Mouse (Mus musculus): ENCODE results near the gene Prkrip1. TPM values are rescaled to one million over a fixed set of nuclear protein-coding genes. Genes with fewer than 3 reads are reported as not detected.
"Not testable (repeated sequence)": the region's sequence is repeated elsewhere in the genome, so short reads cannot be mapped to it uniquely, and the experiment has no call there.

Gene Prkrip1
- polyA plus RNA-seq, 1 experiment from 2014 or later: 66.2 TPM

DNA sequence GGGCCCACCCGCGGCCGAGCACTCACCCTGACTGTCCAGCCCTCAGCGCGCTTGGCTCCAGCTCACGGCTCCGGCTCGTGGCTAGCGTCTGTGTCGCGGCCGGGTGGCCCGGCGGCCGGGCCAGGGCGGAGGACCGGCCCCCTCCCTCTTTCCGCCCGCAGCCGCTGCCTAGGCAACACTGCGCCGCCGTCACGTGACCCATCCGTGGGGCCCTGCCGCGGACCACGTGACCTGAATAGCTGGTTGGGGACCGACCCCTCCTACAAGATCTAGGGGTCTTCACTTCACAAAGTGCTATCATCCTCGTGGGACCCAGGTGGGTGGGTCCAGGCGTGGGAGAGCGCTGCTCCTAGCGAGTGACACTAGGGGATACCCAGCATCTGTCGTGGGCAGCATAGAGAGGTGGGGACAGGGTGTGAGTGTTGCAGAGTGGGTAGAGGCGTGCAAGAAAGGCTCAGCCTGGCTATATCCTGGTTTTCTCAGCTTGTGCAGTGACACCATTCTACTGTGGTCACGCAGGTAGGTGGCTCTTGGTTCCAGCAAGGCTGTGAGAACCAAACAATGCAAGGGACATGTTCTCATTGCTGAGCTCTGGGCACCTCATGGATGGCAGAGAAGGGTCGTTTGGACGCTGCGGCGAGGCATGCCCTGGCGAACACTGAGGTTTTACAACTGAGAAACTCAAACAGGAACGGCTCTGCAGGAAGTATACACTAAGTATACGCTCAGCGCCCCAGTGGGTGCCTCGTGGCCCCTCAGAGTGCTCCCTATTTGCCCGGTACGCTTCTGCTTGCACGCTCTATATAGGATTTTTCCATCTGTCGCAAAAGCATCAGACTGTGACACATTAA lies 28.0 kb downstream of the Prkrip1 start, which contains the start of gene Orai2:
Orai2 (minus strand) TSS at position 202 of the 851 bp plus-strand sequence.
- Histone ChIP-seq H3K36me3 (ENCODE audit: control insufficient read depth, insufficient read depth, low read length) (0 out of 2 replicates have a peak, but pooled peaks cover 2% of the 10 kb centered on the region), H3K4me1 (ENCODE audit: control insufficient read depth, insufficient read depth, low read length) (peaks cover 10% of the 10 kb centered on the region), H3K27ac (ENCODE audit: low read depth, low read length) (peak within 1 kb of the TSS; percentile 36), H3K9ac (ENCODE audit: low read length) (peak within 1 kb of the TSS; percentile 75), H3K27me3 (replicated peaks; ENCODE audit: control insufficient read depth, insufficient read depth, low read length) (no peaks in the 10 kb centered on the region), H3K4me3 (ENCODE audit: low read depth, low read length) (peak within 1 kb of the TSS; percentile 55), H3K9me3 (replicated peaks; ENCODE audit: control insufficient read depth, low read length) (no peaks in the 10 kb centered on the region), H3K4me2 (ENCODE audit: low read length) (peak within 1 kb of the TSS; percentile 88)
- DNase-seq (ENCODE audit: low spot score): peak; percentile 89
- 4% methylated on average over 48 of the region's 49 CpGs for WGBS
- ATAC-seq: peak; percentile 88

DNA sequence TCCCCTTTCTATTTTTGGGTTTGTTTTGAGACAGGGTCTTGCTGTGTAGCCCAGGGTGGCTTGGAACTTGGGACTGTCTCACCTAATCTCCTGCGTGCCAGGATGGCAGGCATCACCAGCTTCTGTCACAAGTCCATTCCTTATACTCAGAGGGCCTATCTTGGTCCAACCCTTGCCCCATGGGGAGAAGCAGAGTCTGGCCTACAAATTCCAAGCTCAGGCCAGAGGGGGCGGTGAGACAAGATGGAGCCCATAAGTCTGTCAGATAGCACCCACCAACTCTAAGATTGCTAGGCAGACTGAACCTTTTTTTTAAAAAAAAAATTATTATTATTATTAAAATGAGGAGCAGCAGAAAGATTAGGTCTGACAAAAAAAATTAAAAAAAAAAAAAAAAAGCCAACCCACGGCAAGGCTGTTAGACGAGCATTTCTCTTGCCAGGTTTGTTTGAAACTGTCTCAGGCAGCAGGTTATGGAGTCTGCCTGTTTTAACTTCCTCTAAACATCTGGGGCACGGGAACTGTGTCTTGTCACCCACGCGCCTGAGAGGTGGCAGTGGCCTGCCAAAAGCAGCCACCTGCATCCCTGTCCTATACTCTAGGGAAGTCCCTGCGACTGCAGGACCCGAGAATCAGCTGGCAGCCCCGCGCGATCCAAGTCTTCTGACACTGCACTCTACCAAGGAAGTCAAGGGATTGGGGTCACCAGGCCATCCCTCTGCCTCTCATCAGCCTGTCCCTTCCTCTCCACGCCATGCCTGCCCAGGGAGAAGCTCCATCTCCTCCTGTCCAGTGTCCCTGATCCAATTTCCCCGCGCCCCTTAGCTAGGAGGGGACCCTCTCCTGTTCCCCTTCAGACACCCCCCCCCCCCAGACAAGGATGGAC lies 28.9 kb downstream of the Prkrip1 start:
- H3K4me3 ChIP-seq (ENCODE audit: low read depth, low read length): peak overlapping the region; percentile 55
- peak overlapping the region; percentile 75 for H3K9ac ChIP-seq (ENCODE audit: low read length)
- peak overlapping the region; percentile 88 for H3K4me2 ChIP-seq (ENCODE audit: low read length)
- DNase-seq (ENCODE audit: low spot score) (peak; percentile 21), ATAC-seq (peak; percentile 35)
- peak overlapping the region; percentile 27; the same call in 1 of the 2 replicates for H3K27ac ChIP-seq (ENCODE audit: low read depth, low read length)
- peaks cover 10% of the 10 kb centered on the region for H3K4me1 ChIP-seq (ENCODE audit: control insufficient read depth, insufficient read depth, low read length)
- H3K36me3 ChIP-seq (ENCODE audit: control insufficient read depth, insufficient read depth, low read length): 0 out of 2 replicates have a peak, but pooled peaks cover 2% of the 10 kb centered on the region
- no peaks in the 10 kb centered on the region for H3K9me3 ChIP-seq (replicated peaks; ENCODE audit: control insufficient read depth, low read length)
- no peaks in the 10 kb centered on the region for H3K27me3 ChIP-seq (replicated peaks; ENCODE audit: control insufficient read depth, insufficient read depth, low read length)
- WGBS: 12% methylated on average over 15 of the region's 15 CpGs

DNA sequence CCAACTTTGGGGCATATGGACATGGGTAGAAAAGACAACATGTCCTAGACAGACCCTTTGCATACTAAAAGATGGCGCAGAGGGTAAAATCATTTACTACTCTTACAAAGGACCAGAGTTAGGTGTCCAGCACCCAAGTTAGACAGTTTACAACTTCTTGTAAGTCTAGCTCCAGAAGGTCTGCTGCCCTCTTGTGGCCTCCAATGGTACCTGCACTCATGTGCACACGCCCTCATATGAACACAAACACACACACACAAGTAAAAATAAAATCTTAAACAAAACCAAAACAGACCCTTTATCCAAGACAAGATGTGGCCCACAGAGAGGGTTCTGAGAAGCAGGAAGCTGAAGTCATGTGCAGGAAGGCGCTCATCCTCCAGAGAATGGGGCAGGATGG lies 30.7 kb downstream of the Prkrip1 start:
- Histone ChIP-seq H3K4me1 (ENCODE audit: control insufficient read depth, insufficient read depth, low read length) (peaks cover 10% of the 10 kb centered on the region), H3K4me2 (ENCODE audit: low read length) (no peak overlapping the region), H3K27ac (ENCODE audit: low read depth, low read length) (no peak overlapping the region), H3K27me3 (replicated peaks; ENCODE audit: control insufficient read depth, insufficient read depth, low read length) (no peaks in the 10 kb centered on the region), H3K9me3 (replicated peaks; ENCODE audit: control insufficient read depth, low read length) (no peaks in the 10 kb centered on the region), H3K9ac (ENCODE audit: low read length) (no peak overlapping the region), H3K4me3 (ENCODE audit: low read depth, low read length) (no peak overlapping the region), H3K36me3 (ENCODE audit: control insufficient read depth, insufficient read depth, low read length) (peaks cover 2% of the 10 kb centered on the region; the same call in 1 of the 2 replicates)
- no peak for DNase-seq (ENCODE audit: low spot score)
- no peak for ATAC-seq
- WGBS: 92% methylated on average over 3 of the region's 3 CpGs

DNA sequence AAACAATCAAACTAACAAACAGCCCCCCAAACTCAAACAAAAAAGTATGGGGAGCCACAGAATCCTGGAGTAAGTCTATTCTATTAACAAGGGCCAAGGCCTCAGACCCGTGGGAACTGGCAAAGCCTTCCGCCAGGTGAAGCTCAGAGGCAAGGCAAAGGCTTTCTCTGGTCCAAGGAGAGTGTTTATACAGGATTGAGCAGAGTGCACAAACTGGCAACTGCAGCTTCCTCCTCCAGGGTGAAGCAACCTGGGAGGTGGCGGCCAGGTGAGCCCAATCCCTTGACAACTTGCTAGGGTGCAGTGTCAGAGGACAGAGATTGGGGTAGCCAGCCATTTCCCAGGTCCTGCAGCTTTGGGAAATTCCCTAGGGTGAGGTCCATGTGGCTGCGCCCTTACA lies 31.5 kb downstream of the Prkrip1 start:
- Histone ChIP-seq H3K9me3 (replicated peaks; ENCODE audit: control insufficient read depth, low read length) (no peaks in the 10 kb centered on the region), H3K4me1 (ENCODE audit: control insufficient read depth, insufficient read depth, low read length) (peaks cover 10% of the 10 kb centered on the region), H3K27me3 (replicated peaks; ENCODE audit: control insufficient read depth, insufficient read depth, low read length) (no peaks in the 10 kb centered on the region), H3K9ac (ENCODE audit: low read length) (no peak overlapping the region), H3K4me2 (ENCODE audit: low read length) (no peak overlapping the region), H3K4me3 (ENCODE audit: low read depth, low read length) (no peak overlapping the region), H3K27ac (ENCODE audit: low read depth, low read length) (no peak overlapping the region), H3K36me3 (ENCODE audit: control insufficient read depth, insufficient read depth, low read length) (peaks cover 2% of the 10 kb centered on the region; the same call in 1 of the 2 replicates)
- 95% methylated on average over 4 of the region's 4 CpGs for WGBS
- ATAC-seq (no peak), DNase-seq (ENCODE audit: low spot score) (no peak)

DNA sequence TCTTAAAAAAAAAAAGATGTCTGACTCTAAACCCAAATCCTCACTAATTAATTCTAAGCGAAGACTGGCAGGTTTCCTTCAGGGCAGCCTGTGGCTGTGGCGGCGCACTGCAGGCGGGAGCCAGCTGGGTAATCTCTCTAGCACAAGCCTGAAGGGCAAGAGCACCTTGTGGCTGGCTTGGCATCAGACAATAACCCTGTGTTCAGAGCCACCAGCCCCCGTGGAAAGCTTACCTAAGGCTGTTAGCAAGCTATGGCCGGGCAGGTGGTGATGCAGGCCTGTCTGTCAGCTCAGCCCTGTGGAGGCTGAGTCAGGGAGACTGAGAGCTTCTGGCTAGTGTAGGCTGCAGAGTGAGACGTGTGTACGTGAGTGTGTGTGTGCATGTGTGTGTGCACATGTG lies 33.5 kb downstream of the Prkrip1 start:
- H3K27ac ChIP-seq (ENCODE audit: low read depth, low read length): no peak overlapping the region
- DNase-seq (ENCODE audit: low spot score): peak; percentile 6
- WGBS: 77% methylated on average over 8 of the region's 8 CpGs

DNA sequence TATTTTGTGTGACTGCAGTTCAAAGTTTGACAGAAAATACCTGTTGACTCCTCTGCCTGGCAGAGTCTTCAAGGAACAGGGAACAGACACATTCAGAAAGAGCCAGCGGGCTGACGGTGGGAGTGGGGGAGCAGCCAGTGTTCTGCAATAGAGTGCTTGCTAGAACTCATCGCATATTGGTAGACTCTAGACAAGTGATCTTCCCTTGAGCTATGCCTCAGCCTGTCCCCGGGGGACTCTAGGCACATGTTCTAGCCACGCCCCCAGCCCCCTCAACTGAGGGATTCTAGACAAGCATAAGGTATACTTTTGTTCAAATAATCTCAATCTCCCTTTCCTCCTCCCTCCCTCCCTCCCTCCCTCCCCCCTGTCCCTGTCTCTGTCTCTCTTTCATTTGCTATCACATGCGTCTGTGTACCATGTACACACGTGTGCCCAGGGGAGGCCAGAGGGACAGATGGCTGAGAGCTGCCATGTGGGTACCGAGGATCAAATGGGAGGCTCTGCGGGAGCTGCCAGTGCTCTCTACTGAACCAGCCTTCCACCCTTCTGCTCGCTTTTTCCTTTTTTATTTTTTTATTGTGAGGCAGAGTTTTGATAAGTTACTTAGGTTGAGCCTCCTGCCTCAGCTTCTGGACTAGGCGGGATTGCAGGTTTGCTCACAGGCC lies 34.8 kb downstream of the Prkrip1 start:
- Histone ChIP-seq H3K9ac (ENCODE audit: low read length) (no peak overlapping the region), H3K36me3 (ENCODE audit: control insufficient read depth, insufficient read depth, low read length) (peaks cover 5% of the 10 kb centered on the region; the same call in 1 of the 2 replicates), H3K4me3 (ENCODE audit: low read depth, low read length) (no peak overlapping the region), H3K27me3 (replicated peaks; ENCODE audit: control insufficient read depth, insufficient read depth, low read length) (no peaks in the 10 kb centered on the region), H3K9me3 (replicated peaks; ENCODE audit: control insufficient read depth, low read length) (no peaks in the 10 kb centered on the region), H3K4me1 (ENCODE audit: control insufficient read depth, insufficient read depth, low read length) (no peaks in the 10 kb centered on the region), H3K4me2 (ENCODE audit: low read length) (no peak overlapping the region), H3K27ac (ENCODE audit: low read depth, low read length) (no peak overlapping the region)
- ATAC-seq (no peak), DNase-seq (ENCODE audit: low spot score) (peak; percentile 21)
- WGBS: 75% methylated on average over 11 of the region's 11 CpGs

More for the DNA sequence above, 33.5 kb downstream of the Prkrip1 start:
- Histone ChIP-seq H3K36me3 (ENCODE audit: control insufficient read depth, insufficient read depth, low read length) (peaks cover 5% of the 10 kb centered on the region; the same call in 1 of the 2 replicates), H3K9me3 (replicated peaks; ENCODE audit: control insufficient read depth, low read length) (no peaks in the 10 kb centered on the region), H3K4me3 (ENCODE audit: low read depth, low read length) (no peak overlapping the region), H3K4me2 (ENCODE audit: low read length) (no peak overlapping the region), H3K9ac (ENCODE audit: low read length) (no peak overlapping the region), H3K27me3 (replicated peaks; ENCODE audit: control insufficient read depth, insufficient read depth, low read length) (no peaks in the 10 kb centered on the region), H3K4me1 (ENCODE audit: control insufficient read depth, insufficient read depth, low read length) (no peaks in the 10 kb centered on the region)
- no peak for ATAC-seq

DNA sequence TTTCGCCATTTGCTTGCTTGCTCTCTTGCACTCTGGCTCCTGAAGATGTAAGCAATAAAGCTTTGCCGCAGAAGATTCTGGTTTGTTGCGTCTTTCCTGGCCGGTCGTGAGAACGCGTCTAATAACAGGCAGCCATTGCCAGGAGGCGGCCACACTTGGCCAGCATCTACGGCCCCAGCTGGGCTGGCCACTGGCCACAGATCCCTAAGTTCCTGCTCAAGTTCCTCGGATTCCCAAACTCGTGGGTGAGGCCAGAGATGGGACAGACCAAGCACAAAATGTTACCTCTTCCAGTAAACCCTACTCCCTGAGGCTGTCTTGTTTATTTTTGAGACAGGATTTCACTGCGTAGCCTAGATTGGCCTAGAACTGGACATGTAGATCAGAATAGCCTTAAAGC lies 38.7 kb downstream of the Prkrip1 start:
- not testable (repeated sequence) for H3K4me1 ChIP-seq (ENCODE audit: control insufficient read depth, insufficient read depth, low read length); DNase-seq (ENCODE audit: low spot score); H3K4me2 ChIP-seq (ENCODE audit: low read length); H3K4me3 ChIP-seq (ENCODE audit: low read depth, low read length); H3K9ac ChIP-seq (ENCODE audit: low read length); H3K9me3 ChIP-seq (replicated peaks; ENCODE audit: control insufficient read depth, low read length); H3K27ac ChIP-seq (ENCODE audit: low read depth, low read length); ATAC-seq; H3K27me3 ChIP-seq (replicated peaks; ENCODE audit: control insufficient read depth, insufficient read depth, low read length); H3K36me3 ChIP-seq (ENCODE audit: control insufficient read depth, insufficient read depth, low read length)
- WGBS: 91% methylated on average over 11 of the region's 12 CpGs

DNA sequence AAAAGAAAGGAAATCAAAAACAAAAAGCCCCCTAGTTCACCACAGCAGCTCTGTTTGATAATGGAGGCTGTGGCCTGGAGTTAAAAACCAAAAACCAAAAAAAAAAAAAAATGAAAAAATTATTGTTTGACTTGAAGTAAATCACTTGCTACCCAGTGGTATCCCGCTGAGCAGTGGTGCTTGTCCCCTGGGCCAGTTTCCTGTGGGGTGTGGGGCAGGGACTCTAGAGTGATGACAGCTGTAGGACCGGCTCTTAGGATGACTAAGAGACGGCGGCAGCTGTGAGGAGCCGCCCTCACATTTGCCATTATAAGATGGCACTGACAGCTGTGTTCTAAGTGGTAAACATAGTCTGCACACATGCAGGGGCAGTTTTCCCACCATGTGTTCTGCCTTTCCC lies 43.4 kb downstream of the Prkrip1 start:
- Histone ChIP-seq H3K9ac (ENCODE audit: low read length) (no peak overlapping the region), H3K9me3 (replicated peaks; ENCODE audit: control insufficient read depth, low read length) (no peaks in the 10 kb centered on the region), H3K4me2 (ENCODE audit: low read length) (no peak overlapping the region), H3K4me1 (ENCODE audit: control insufficient read depth, insufficient read depth, low read length) (no peaks in the 10 kb centered on the region), H3K36me3 (ENCODE audit: control insufficient read depth, insufficient read depth, low read length) (no peaks in the 10 kb centered on the region), H3K27ac (ENCODE audit: low read depth, low read length) (no peak overlapping the region), H3K27me3 (replicated peaks; ENCODE audit: control insufficient read depth, insufficient read depth, low read length) (no peaks in the 10 kb centered on the region), H3K4me3 (ENCODE audit: low read depth, low read length) (no peak overlapping the region)
- no peak for DNase-seq (ENCODE audit: low spot score)
- no peak for ATAC-seq
- 84% methylated on average over 5 of the region's 5 CpGs for WGBS

Data from forebrain, embryonic 14.5 days (tissue).